Mouse (Mus musculus): ENCODE measurements around the gene Gm20388. TPM values are rescaled to one million over a fixed set of nuclear protein-coding genes. Genes with fewer than 3 reads are reported as not detected.

Gene Gm20388
- total and polyA plus RNA-seq, 2 experiments from 2014 or later = 17.3 TPM; not detected in 1

- DNase-seq (ENCODE audit: low spot score) (peak; percentile 94), ATAC-seq (ENCODE audit: insufficient read depth, low read depth) (peak; percentile 64; the same call in 1 of the 2 replicates)
- under 1% methylated on average over 25 of the region's 25 CpGs for WGBS
- H3K4me2 ChIP-seq (ENCODE audit: low read depth, low read length) = peak within 1 kb of the TSS; percentile 65
- H3K36me3 ChIP-seq (replicated peaks; ENCODE audit: control insufficient read depth, insufficient read depth, low read length) = no peaks in the 10 kb centered on the region
- peak within 1 kb of the TSS; percentile 58 for H3K4me3 ChIP-seq (ENCODE audit: low read depth, low read length)
- peak within 1 kb of the TSS; percentile 82 for H3K27ac ChIP-seq (ENCODE audit: low read depth)
- H3K9me3 ChIP-seq (replicated peaks; ENCODE audit: control insufficient read depth, low read length) = no peaks in the 10 kb centered on the region
- H3K9ac ChIP-seq (replicated peaks; ENCODE audit: low read depth, low read length) = peak within 1 kb of the TSS; percentile 59
- H3K27me3 ChIP-seq (ENCODE audit: control insufficient read depth, insufficient read depth, low read length) = peaks cover 83% of the 10 kb centered on the region
- H3K4me1 ChIP-seq (ENCODE audit: control insufficient read depth, insufficient read depth) = no peaks in the 10 kb centered on the region
- TF ChIP-seq CTCF (IDR thresholded peaks at IDR 0.05; ENCODE audit: low read depth) (no peak), EP300 (IDR thresholded peaks at IDR 0.05; ENCODE audit: low read depth) (no peak)
Observed at GRCm38 (mm10) chr8:121115948-121116347, 1205.3 kb downstream of the Gm20388 start, which contains the start of gene Foxc2. Gene Foxc2 (plus strand): TSS chr8:121116171.

DNA sequence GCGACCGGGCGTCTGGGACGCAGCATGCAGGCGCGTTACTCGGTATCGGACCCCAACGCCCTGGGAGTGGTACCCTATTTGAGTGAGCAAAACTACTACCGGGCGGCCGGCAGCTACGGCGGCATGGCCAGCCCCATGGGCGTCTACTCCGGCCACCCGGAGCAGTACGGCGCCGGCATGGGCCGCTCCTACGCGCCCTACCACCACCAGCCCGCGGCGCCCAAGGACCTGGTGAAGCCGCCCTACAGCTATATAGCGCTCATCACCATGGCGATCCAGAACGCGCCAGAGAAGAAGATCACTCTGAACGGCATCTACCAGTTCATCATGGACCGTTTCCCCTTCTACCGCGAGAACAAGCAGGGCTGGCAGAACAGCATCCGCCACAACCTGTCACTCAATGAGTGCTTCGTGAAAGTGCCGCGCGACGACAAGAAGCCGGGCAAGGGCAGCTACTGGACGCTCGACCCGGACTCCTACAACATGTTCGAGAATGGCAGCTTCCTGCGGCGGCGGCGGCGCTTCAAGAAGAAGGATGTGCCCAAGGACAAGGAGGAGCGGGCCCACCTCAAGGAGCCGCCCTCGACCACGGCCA lies 1206.0 kb downstream of the Gm20388 start:
- ATAC-seq (ENCODE audit: insufficient read depth, low read depth) (peak; percentile 43; the same call in 1 of the 2 replicates), DNase-seq (ENCODE audit: low spot score) (no peak)
- WGBS = under 1% methylated on average over 51 of the region's 55 CpGs
- Histone ChIP-seq H3K27me3 (ENCODE audit: control insufficient read depth, insufficient read depth, low read length) (peaks cover 91% of the 10 kb centered on the region), H3K4me1 (ENCODE audit: control insufficient read depth, insufficient read depth) (no peaks in the 10 kb centered on the region), H3K36me3 (replicated peaks; ENCODE audit: control insufficient read depth, insufficient read depth, low read length) (no peaks in the 10 kb centered on the region), H3K27ac (ENCODE audit: low read depth) (peak overlapping the region; percentile 82), H3K4me2 (ENCODE audit: low read depth, low read length) (peak overlapping the region; percentile 65), H3K4me3 (ENCODE audit: low read depth, low read length) (peak overlapping the region; percentile 58), H3K9me3 (replicated peaks; ENCODE audit: control insufficient read depth, low read length) (no peaks in the 10 kb centered on the region), H3K9ac (replicated peaks; ENCODE audit: low read depth, low read length) (peak overlapping the region; percentile 59)
- TF ChIP-seq EP300 (IDR thresholded peaks at IDR 0.05; ENCODE audit: low read depth) = no peak
- TF ChIP-seq CTCF (IDR thresholded peaks at IDR 0.05; ENCODE audit: low read depth) = no peak

GRCm38 (mm10) chr8:121117186-121117651 lies 1206.6 kb downstream of the Gm20388 start:
- no peak for TF ChIP-seq EP300 (IDR thresholded peaks at IDR 0.05; ENCODE audit: low read depth)
- no peak for TF ChIP-seq CTCF (IDR thresholded peaks at IDR 0.05; ENCODE audit: low read depth)
- ATAC-seq (ENCODE audit: insufficient read depth, low read depth) (no peak), DNase-seq (ENCODE audit: low spot score) (no peak)
- Histone ChIP-seq H3K27ac (ENCODE audit: low read depth) (peak overlapping the region; percentile 82), H3K36me3 (replicated peaks; ENCODE audit: control insufficient read depth, insufficient read depth, low read length) (no peaks in the 10 kb centered on the region), H3K4me2 (ENCODE audit: low read depth, low read length) (peak overlapping the region; percentile 65), H3K4me3 (ENCODE audit: low read depth, low read length) (peak overlapping the region; percentile 58), H3K9ac (replicated peaks; ENCODE audit: low read depth, low read length) (peak overlapping the region; percentile 46), H3K9me3 (replicated peaks; ENCODE audit: control insufficient read depth, low read length) (no peaks in the 10 kb centered on the region), H3K4me1 (ENCODE audit: control insufficient read depth, insufficient read depth) (no peaks in the 10 kb centered on the region), H3K27me3 (ENCODE audit: control insufficient read depth, insufficient read depth, low read length) (peaks cover 95% of the 10 kb centered on the region)
- under 1% methylated on average over 55 of the region's 62 CpGs for WGBS

DNA sequence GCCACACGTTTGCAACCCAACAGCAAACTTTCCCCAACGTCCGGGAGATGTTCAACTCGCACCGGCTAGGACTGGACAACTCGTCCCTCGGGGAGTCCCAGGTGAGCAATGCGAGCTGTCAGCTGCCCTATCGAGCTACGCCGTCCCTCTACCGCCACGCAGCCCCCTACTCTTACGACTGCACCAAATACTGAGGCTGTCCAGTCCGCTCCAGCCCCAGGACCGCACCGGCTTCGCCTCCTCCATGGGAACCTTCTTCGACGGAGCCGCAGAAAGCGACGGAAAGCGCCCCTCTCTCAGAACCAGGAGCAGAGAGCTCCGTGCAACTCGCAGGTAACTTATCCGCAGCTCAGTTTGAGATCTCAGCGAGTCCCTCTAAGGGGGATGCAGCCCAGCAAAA lies 1207.3 kb downstream of the Gm20388 start:
- H3K4me2 ChIP-seq (ENCODE audit: low read depth, low read length) = peak overlapping the region; percentile 65
- WGBS = 2% methylated on average over 28 of the region's 28 CpGs
- H3K27me3 ChIP-seq (ENCODE audit: control insufficient read depth, insufficient read depth, low read length) = peaks cover 95% of the 10 kb centered on the region
- peak overlapping the region; percentile 58 for H3K4me3 ChIP-seq (ENCODE audit: low read depth, low read length)
- no peaks in the 10 kb centered on the region for H3K4me1 ChIP-seq (ENCODE audit: control insufficient read depth, insufficient read depth)
- TF ChIP-seq CTCF (IDR thresholded peaks at IDR 0.05; ENCODE audit: low read depth) (no peak), EP300 (IDR thresholded peaks at IDR 0.05; ENCODE audit: low read depth) (no peak)
- no peaks in the 10 kb centered on the region for H3K36me3 ChIP-seq (replicated peaks; ENCODE audit: control insufficient read depth, insufficient read depth, low read length)
- peak overlapping the region; percentile 46 for H3K9ac ChIP-seq (replicated peaks; ENCODE audit: low read depth, low read length)
- no peaks in the 10 kb centered on the region for H3K9me3 ChIP-seq (replicated peaks; ENCODE audit: control insufficient read depth, low read length)
- H3K27ac ChIP-seq (ENCODE audit: low read depth) = no peak overlapping the region
- DNase-seq (ENCODE audit: low spot score) = no peak
- no peak for ATAC-seq (ENCODE audit: insufficient read depth, low read depth)

GRCm38 (mm10) chr8:121118634-121119420 lies 1208.2 kb downstream of the Gm20388 start:
- Histone ChIP-seq H3K4me2 (ENCODE audit: low read depth, low read length) (peak overlapping the region; percentile 65), H3K9ac (replicated peaks; ENCODE audit: low read depth, low read length) (0 out of 2 replicates have a peak overlapping the region, but pooled peaks have one; percentile 9), H3K9me3 (replicated peaks; ENCODE audit: control insufficient read depth, low read length) (no peaks in the 10 kb centered on the region), H3K36me3 (replicated peaks; ENCODE audit: control insufficient read depth, insufficient read depth, low read length) (no peaks in the 10 kb centered on the region), H3K27me3 (ENCODE audit: control insufficient read depth, insufficient read depth, low read length) (peaks cover 100% of the 10 kb centered on the region), H3K4me3 (ENCODE audit: low read depth, low read length) (peak overlapping the region; percentile 58), H3K4me1 (ENCODE audit: control insufficient read depth, insufficient read depth) (no peaks in the 10 kb centered on the region), H3K27ac (ENCODE audit: low read depth) (no peak overlapping the region)
- DNase-seq (ENCODE audit: low spot score) (no peak), ATAC-seq (ENCODE audit: insufficient read depth, low read depth) (no peak)
- TF ChIP-seq CTCF (IDR thresholded peaks at IDR 0.05; ENCODE audit: low read depth) (no peak), EP300 (IDR thresholded peaks at IDR 0.05; ENCODE audit: low read depth) (no peak)
- WGBS = 14% methylated on average over 18 of the region's 18 CpGs
